Mouse (Mus musculus) embryonic fibroblast, embryonic 13.5 days (primary cell): Measurements from ENCODE around the gene Nr2c2. TPM values are rescaled to one million over a fixed set of nuclear protein-coding genes. Genes with fewer than 3 reads are reported as not detected.
"Not testable (repeated sequence)": the region's sequence is repeated elsewhere in the genome, so short reads cannot be mapped to it uniquely, and the experiment has no call there.

Experiments used
- H3K27ac ChIP-seq: 2 replicates; pipeline ENCODE4 v1.5.1; 2012; ENCODE audit warnings: low read length, control low read depth, inconsistent platforms; ENCODE audit not compliant: insufficient read depth
- H3K4me1 ChIP-seq: 2 replicates; pipeline ENCODE4 v1.6.1; 2011; ENCODE audit warnings: low read length; ENCODE audit not compliant: control insufficient read depth, insufficient read depth
- H3K4me3 ChIP-seq: 2 replicates; pipeline ENCODE4 v1.5.1; 2011; ENCODE audit warnings: mild to moderate bottlenecking, control low read depth, low read length; ENCODE audit not compliant: insufficient read depth
- CTCF ChIP-seq: IDR thresholded peaks from 2 replicates; pipeline ENCODE4 v1.5.1; 2011; ENCODE audit warnings: mild to moderate bottlenecking, control low read depth, low read length, moderate library complexity, borderline replicate concordance; ENCODE audit not compliant: insufficient read depth
- POLR2A ChIP-seq: IDR thresholded peaks from 2 replicates; pipeline ENCODE4 v1.6.1; 2011; ENCODE audit warnings: low read depth, mild to moderate bottlenecking, control low read depth, low read length, moderate library complexity
- polyA plus RNA-seq: library from polyadenylated mRNA; stranded (reverse); fragments of >200 nt; gene quantifications from 2 replicates; pipeline ENCODE4 v1.2.4, GENCODE M21; 2011; ENCODE audit warnings: low read depth; ENCODE audit not compliant: missing spikeins, insufficient read length

Nr2c2 gene
- polyA plus RNA-seq, 1 experiment = 45.1 TPM

DNA sequence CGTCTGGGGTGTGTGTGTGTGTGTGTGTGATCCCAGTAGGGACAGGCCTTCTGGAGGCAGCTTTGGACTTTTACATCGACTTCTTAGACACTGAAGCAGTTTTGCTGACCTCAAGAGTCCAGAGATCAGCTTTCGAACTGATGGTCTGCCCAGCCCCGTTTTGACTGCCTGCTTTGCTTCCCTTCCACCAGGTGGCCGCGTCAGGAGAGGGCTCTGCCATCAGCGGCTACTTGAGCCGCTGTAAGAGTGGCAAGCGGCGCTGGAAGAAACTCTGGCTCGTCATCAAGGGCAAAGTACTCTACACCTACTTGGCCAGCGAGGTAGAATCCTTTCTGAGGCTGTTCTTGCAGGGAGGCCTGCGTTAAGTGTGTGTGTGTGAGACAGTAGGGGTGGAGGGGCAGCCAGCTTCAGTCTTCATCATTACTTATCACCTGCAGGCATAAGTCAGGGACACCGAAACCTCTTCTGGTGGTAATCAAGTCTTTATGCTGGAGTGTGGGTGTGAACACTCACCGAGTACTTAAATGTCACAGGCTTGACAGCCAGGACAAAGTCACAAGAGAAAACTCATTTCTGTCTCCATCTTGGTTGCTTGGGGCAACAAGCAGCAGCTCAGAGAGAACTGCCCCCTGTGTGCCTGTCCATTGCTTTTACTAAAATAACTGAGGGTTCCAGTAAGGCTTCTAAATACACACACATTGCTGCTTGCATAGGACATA is 19.9 kb upstream of the Nr2c2 start:
- Histone ChIP-seq H3K27ac (no peak overlapping the region), H3K4me3 (no peak overlapping the region), H3K4me1 (no peaks in the 10 kb centered on the region)
- TF ChIP-seq CTCF (peak; percentile 4; the same call in 1 of the 2 replicates), POLR2A (no peak)

DNA sequence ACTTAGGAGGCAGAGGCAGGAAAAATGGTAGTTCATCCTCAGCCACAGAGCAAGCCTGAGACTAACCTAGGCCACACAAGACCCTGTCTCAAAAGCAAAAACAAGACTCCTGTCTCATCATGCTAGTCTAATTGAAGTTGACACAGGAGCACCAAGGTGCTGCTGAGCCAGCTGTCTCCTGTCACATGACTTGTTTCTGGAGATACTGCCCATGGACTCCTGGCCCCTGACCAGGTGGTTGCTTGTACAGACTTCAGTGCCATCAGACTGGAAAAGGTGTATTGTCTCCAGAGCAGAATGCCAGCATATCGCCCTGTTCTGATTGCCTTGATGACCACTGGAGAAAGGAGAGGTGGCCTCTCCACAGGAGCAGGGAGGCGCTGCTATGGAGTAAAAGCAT is 10.5 kb upstream of the Nr2c2 start:
- Histone ChIP-seq H3K4me3 (no peak overlapping the region), H3K4me1 (no peaks in the 10 kb centered on the region), H3K27ac (no peak overlapping the region)
- no peak for TF ChIP-seq CTCF
- TF ChIP-seq POLR2A = no peak

DNA sequence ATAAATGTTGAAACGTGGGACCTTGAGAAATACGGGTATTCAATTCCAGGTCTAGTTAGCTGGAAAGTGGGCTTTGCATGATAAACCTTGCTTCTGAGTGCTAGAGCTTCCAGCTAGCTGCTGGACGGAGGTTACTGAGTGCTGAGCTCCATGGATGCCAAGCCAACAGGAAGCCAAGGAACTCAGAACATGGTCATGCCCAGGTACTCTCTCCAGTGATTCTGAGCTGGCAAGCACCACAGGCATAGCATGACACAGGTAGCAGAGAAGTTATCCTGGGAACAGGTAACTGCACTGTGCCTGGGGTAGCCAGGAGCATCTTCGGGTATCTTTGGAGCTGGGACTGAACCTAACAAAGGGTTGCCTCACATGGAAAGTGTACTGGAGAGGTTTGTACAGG is 8.4 kb upstream of the Nr2c2 start:
- TF ChIP-seq POLR2A (no peak), CTCF (no peak)
- no peak overlapping the region for H3K27ac ChIP-seq
- no peak overlapping the region for H3K4me3 ChIP-seq
- H3K4me1 ChIP-seq = no peaks in the 10 kb centered on the region

DNA sequence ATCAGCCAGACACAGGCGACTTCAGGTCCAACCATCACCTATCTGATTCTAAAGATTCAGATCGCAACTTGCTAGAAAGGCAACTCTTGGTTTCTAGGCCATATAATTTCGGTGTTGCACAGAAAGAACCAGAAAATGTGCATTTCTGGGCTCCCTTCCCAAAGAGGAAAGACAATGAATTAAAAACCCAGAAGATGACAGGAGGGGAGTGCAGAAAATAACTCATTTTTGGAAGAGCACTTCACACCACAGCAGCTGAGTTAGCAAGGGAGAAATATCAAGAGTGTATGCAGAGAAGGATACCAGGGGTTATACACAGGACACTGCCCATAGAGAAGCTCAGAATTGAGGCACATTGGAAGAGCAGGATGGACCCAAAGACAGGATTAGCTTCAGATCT is 6.3 kb upstream of the Nr2c2 start:
- Histone ChIP-seq H3K4me3 (no peak overlapping the region), H3K4me1 (no peaks in the 10 kb centered on the region), H3K27ac (no peak overlapping the region)
- TF ChIP-seq CTCF (no peak), POLR2A (no peak)

DNA sequence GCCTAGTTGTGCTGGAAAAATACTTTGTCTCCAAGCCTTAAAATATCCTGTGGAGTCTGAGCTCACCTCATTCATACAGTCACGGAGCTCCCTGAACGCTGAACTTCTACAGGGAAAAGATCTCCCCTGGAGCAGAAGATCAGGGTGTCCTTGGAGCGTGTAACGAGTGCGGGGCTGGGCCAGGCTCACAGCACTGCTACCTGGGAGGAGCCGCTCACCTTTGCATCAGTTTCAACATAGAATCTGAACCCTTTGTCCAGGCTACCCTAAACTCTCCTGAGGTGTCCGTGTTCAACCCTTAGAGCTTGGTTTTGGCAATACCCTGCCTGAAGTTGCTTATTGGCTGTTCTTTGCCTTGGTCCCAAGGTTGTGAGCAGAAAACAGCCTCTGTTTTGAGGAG is 2.0 kb upstream of the Nr2c2 start:
- not testable (repeated sequence) for H3K4me1 ChIP-seq, H3K27ac ChIP-seq, H3K4me3 ChIP-seq

DNA sequence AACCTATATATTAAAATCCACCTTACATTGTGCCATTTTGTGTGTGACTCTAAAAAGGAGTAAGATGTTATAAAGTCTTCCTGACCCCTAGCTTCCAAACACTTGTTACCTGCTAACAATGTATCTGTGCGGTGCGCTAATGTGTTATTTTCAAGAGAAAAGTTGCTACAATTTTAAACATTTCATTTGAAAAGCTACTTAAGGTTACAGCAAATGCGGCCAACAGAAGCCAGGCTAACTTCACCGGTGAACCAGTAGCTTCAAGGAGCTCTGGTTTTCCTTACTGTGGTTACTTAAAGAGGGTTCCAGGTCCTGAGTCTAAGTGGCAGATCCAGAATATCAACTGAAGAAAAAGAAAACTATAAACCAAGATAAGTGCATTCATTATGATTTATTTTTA is 1.2 kb upstream of the Nr2c2 start:
- no peak for TF ChIP-seq CTCF
- TF ChIP-seq POLR2A = no peak
- H3K4me3 ChIP-seq = no peak overlapping the region
- H3K4me1 ChIP-seq = 0 out of 2 replicates have a peak, but pooled peaks cover 3% of the 10 kb centered on the region

DNA sequence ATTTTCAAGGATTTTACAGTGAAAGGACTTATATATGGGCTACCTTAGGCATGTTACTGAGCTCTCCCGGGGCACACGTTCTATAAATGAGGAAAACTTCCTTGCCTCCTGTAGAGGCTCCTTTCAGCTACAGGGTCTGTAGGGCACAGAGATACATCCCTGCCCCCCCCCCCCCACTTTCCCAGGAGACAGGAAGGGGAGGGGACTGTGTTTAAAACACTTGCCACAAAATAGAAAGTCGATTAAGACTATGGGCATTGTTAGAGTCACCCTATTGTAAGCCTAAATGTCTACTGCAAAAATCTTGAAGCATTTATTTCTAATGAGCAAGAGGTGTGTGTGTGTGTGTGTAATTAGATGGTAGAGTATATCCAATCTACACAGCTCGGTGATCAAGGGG is 693 bp upstream of the Nr2c2 start:
- peak overlapping the region; percentile 91 for H3K4me3 ChIP-seq
- H3K4me1 ChIP-seq = 0 out of 2 replicates have a peak, but pooled peaks cover 3% of the 10 kb centered on the region
- TF ChIP-seq POLR2A (no peak), CTCF (no peak)
- H3K27ac ChIP-seq = peak overlapping the region; percentile 97; the same call in 1 of the 2 replicates

More for the DNA sequence above, 1.2 kb upstream of the Nr2c2 start:
- H3K27ac ChIP-seq = no peak overlapping the region

DNA sequence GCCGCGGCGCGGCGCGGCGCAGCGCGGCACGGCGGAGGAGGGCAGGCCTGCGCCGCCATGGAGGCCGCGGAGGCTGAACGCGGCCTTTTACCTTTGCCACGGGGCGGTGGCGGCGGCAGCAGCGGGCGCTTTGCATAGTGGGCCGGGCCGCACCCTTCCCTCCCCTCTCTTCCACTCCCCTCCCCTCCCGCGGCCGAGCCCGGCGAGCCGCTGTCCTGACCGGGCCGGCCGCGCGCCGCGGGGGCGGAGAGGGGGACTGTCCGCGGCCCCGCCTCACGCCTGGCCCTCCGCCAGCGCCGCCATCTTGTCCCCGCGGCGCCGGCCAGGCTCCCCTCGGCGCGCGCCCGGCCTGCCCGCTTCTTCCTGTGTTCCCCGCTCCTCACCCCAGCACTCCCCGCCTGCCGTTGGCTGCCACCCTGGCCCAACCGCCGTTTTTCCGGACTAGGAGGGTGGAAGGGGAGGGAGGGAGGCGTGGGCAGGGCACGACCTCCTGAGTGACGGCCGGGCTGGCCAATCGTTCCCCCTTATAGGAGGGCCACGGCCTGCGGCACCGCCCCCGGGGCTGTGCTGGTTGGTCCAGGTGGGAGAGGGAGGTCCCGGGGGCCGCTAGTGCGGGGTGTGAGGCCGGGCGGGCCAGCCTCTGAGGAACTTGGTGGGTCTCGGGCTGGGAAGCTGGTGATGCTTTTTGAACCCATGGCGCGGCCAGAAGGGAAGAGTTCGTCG is 738 bp downstream of the Nr2c2 start:
- 0 out of 2 replicates have a peak, but pooled peaks cover 3% of the 10 kb centered on the region for H3K4me1 ChIP-seq
- peak overlapping the region; percentile 97 for H3K27ac ChIP-seq
- peak overlapping the region; percentile 91 for H3K4me3 ChIP-seq
- peak; percentile 78 for TF ChIP-seq POLR2A
- no peak for TF ChIP-seq CTCF

DNA sequence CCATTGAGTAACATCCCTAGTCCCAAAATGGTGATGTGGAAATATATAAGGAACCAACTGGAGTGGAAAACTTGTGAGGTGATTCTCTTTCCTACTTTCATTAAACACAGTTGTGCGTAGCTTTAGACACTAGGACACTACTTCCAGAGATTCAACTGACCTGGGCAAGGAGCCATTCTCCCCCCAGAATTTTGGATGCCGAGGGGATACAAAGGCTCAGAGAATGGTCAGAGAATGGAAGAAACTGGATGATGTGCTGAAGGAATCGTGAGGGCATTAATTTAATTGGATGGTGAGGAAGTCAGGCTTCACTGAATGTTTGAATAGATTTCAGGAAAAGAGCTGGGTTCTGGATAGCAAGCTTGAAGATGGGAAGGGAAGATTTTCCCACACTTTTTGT is 1.5 kb downstream of the Nr2c2 start:
- H3K4me1 ChIP-seq = 0 out of 2 replicates have a peak, but pooled peaks cover 3% of the 10 kb centered on the region
- H3K4me3 ChIP-seq = peak overlapping the region; percentile 88
- no peak for TF ChIP-seq CTCF
- TF ChIP-seq POLR2A = no peak
- H3K27ac ChIP-seq = peak overlapping the region; percentile 81

DNA sequence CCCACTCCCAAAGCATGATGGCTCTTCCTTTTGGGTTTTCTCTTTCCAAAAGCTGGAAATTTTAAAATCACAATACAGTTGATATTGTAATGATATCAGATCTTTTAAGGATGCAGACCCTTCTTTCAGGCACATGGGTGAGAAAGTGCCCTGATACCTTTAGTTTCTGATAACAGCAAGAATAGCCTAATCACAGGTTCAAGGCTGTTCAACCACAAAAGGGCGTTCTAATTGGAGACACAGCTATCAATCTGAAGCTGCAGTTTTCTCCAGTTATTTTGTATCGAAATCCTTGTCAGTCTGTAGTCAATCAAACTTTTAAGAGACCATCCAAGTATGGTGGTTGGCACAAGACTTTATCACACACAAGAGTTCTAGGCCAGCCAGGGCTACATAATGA is 2.7 kb downstream of the Nr2c2 start:
- no peak for TF ChIP-seq CTCF
- TF ChIP-seq POLR2A = no peak

More for the DNA sequence above, 2.7 kb downstream of the Nr2c2 start:
- H3K4me1 ChIP-seq = 0 out of 2 replicates have a peak, but pooled peaks cover 3% of the 10 kb centered on the region
- H3K27ac ChIP-seq = no peak overlapping the region
- H3K4me3 ChIP-seq = no peak overlapping the region
